Mouse (Mus musculus) CH12F3 (cell line): ENCODE measurements around the gene Ulk3.

Source experiments
- in situ Hi-C: fragments of 300-500 bp; cut with MboI; formaldehyde crosslinking; loops from 2 replicates; pipeline ENCODE4 v1.14.3; 2020; ENCODE audit warnings: low sequenced_read_pairs

Ulk3 gene

GRCm38 (mm10) chr9:57566846-57567245 is 22.4 kb upstream of the Ulk3 start:
- in situ Hi-C loops = no loop called here

GRCm38 (mm10) chr9:57568500-57568899 is 20.8 kb upstream of the Ulk3 start:
- in situ Hi-C loops = no loop called here

GRCm38 (mm10) chr9:57574397-57574796 is 14.9 kb upstream of the Ulk3 start:
- in situ Hi-C loops = no loop called here

- in situ Hi-C loops = no loop called here
Measured at GRCm38 (mm10) chr9:57575577-57575976, 13.7 kb upstream of the Ulk3 start.

DNA sequence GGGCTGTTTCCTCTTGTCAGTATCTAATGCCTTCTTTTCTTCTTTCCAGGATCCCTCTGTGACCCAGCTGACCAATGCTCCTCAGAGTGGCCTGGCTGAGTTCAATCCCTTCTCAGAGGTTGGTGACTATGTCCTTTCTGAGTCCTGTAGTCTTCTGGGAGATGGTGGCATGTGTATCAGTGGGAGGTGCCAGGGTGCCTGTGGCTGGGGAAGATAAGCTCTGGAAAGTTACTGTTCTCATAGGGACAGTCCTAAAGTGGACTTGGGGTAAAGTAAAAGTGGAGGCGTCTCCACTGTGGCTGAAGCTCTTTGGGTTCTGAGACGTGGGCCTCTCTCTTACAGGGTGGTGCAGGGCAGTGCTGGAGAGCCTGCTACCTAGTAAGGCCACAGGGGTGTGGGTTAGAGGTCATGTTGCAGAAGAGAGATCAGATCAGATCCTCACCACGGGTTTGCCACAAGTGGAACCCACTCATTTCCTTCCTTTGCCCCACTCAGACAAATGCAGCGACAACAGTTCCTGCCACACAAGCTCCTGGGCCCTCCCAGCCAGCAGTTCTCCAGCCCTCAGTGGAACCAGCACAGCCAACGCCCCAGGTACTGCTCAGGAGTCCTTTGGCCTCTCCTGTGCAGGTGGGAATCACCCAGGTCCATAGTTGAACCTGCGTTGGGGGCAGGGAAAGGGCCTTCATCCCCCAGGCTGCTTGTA is 12.0 kb upstream of the Ulk3 start:
- in situ Hi-C loops = no loop called here

- in situ Hi-C loops = no loop called here
Measured at GRCm38 (mm10) chr9:57584991-57585390, 4.3 kb upstream of the Ulk3 start.

DNA sequence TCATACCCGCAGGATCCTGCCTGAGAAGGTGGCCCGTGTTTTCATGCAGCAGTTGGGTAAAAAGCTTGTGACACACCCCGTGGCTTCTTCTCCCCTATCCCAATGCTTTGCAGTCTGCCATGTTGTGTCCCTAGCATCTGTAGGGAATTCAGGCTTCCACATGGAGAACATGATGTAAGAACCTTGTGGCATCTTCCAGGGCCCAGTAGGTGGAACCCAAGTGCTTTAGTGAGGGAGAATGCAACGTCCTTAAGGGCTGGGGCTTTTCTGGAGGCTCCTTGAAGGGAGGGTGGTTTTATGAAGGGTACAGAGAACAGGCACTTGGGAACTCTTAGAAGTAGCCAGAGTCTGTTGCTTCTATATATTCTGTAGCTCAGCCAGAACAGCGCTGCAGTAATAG is 1.5 kb downstream of the Ulk3 start:
- in situ Hi-C loops = no loop called here

- in situ Hi-C loops = no loop called here
Measured at GRCm38 (mm10) chr9:57593454-57594173, 4.4 kb downstream of the Ulk3 start.

GRCm38 (mm10) chr9:57594174-57594509 is 4.9 kb downstream of the Ulk3 start:
- in situ Hi-C loops = no loop called here

- in situ Hi-C loops = no loop called here
Measured at GRCm38 (mm10) chr9:57597265-57597664, 8.0 kb downstream of the Ulk3 start.

DNA sequence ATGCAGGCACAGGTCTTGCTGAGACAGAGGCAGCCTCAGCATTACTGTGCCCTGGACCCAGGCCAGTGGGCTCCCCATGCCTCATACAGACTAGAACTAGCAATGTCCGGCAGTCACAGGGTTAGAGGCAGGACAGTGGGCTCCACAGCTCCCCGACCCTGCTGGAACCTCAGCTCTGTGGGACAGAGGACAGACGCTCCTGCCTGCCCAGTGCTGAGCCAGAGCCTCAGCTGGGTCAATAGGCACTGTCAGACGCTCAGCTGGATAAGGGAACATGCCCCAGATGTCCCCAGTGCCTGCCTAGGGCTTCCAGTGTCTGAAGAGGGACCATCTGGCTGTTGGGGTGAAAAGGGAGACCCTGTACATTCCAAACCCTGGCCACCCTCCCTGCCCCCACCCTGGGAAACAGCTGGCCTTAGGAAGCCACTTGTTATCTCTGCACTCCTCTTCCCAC is 8.7 kb downstream of the Ulk3 start:
- in situ Hi-C loops = no loop called here

DNA sequence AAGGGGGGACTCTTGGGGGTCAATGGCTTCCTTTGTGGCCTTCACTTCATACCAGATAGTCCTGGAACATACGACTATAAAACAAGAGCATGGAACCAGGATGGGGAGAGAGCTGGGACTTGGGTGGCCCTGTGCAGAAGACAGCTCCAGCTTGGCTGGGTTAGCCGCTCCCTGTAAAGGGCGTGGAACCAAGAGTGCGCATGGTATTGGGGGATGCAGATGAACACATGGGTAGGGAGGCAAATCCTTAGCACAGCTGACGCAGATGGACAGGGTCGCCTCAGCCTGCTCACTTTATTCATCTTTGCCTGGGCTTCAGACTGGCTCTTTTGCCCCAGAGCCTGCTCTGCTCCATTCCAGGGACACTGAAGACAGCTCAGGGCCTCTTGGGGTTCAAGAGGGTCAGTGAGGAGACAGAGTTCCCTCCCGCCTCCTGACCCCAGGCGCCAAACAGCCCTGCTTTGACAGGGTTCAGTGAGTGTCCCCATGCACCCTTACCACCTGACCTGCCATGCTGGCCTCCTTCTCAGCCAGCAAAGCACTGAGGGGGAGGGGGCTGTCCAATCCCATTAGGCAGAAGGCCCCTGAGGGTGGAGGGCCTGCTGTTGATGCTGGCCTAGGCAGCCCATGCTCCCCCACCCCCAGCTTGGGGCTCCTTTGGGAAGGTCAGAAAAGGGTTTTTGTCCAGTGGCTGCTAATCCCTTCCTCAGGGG is 9.8 kb downstream of the Ulk3 start:
- in situ Hi-C loops = no loop called here

DNA sequence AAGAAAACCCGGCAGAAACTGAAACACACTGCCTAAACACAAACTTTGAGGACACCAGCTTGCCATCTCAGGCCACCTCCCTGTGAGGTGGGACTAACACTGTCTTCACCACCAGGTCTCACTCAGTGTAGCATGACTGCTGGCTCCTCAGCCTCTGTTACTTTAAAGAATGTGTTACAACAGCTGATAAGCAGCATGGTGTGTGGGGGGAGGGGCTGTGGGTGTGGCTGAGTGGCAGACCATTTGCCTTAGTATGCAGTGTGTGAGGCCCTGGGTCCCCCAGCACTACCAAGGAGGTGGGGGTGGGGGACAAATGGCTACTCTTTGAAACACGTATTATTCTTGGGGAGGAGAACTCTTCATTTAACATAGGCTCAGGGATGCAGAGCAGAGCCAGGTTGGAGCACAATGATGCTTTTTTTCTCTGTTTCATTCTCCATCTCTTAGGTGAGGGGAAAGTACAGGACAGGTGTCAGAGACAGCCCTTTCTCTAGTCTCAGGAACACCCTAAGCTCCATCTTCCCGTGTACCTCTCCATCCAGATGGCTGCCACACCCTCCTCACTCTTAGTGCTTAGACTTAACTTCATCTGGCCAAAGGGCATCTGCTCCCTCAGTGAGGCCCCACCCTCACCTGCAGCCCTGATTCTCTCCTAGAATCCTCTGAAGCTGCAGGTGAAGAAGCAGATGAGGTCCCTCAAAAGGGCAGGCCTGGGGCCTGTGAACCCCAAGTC is 11.5 kb downstream of the Ulk3 start:
- in situ Hi-C loops = no loop called here

- in situ Hi-C loops = no loop called here
Measured at GRCm38 (mm10) chr9:57601353-57601706, 12.1 kb downstream of the Ulk3 start.

- in situ Hi-C loops = no loop called here
Measured at GRCm38 (mm10) chr9:57602098-57602497, 12.8 kb downstream of the Ulk3 start.

DNA sequence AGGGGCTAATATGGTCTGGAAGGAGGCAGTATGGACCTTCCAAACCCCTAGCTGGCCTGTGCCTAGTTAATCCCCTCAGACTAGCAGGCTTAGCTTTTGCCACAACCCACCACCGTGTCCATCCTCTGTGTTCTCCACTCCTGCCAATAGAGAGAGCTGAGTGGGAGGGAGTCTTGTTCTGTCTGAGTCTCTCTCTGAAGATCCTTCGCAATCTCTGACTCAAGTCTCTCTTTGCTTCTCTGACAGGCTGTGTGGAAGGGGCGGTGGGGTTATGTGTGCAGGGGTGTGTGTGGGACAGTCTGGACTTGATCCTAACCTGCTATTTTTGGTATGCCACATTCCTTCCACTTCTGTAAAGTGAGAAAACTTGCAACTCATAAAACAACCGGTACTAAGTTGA is 15.6 kb downstream of the Ulk3 start:
- in situ Hi-C loops = no loop called here

GRCm38 (mm10) chr9:57605503-57605902 is 16.3 kb downstream of the Ulk3 start:
- in situ Hi-C loops = no loop called here

GRCm38 (mm10) chr9:57606139-57606851 is 17.0 kb downstream of the Ulk3 start, which contains the start of gene Cplx3:
TSS of gene Cplx3 (minus strand) at chr9:57606281.
- in situ Hi-C loops = no loop called here

- in situ Hi-C loops = no loop called here
Measured at GRCm38 (mm10) chr9:57609803-57610202, 20.6 kb downstream of the Ulk3 start.

- in situ Hi-C loops = no loop called here
Measured at GRCm38 (mm10) chr9:57610359-57610826, 21.1 kb downstream of the Ulk3 start.

DNA sequence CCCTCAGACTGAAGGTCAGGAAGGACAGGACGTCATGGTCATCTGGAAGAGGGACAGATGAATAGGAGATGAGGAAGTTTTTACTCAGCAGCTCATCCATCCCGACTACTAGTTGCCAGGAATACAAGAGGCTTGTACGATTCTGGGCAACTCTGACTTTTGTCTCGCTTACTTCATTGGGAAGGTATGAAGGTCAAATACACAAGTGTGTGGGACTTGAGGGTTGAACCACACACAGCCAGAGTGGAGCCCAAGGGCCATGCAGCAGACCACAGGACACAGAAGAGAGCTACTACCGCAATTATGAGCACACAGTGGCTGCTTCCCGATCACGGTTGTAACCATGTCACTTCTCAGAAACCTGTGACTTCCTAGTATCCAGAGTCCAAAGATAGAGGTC is 23.3 kb downstream of the Ulk3 start:
- in situ Hi-C loops = no loop called here
